Mouse (Mus musculus) T-helper 17 cell (primary cell): ENCODE results near the gene Isca1.

Experiments used
- in situ Hi-C, 2 experiments: fragments of 300-600 bp; cut with MboI, MseI; formaldehyde crosslinking; loops; 1 replicate in 1 of 2; 2 replicates in 1 of 2; pipeline ENCODE4 v1.15.1; 2025; ENCODE audit warnings: high pct_unique_total_duplicates in 2 of 2

Isca1 gene

GRCm38 (mm10) chr13:59769296-59770163 lies at the start of gene Isca1:
Isca1 (minus strand) TSS chr13:59769810.
- in situ Hi-C loops = loop anchor here in 1 of 2 experiments (25.0 kb wide), 1 partner anchor 1382 kb away; the partner anchor contains the start of gene 2210016F16Rik

- in situ Hi-C loops = loop anchor here (5.0 kb wide), 2 partner anchors 35 to 40 kb away; partner anchors contain the start of gene Gm49354 (in 1 of the 2)
These were observed 47.7 kb upstream of the Isca1 start for GRCm38 (mm10) chr13:59817352-59817751.

- in situ Hi-C loops = no loop called here
These were observed 44.5 kb upstream of the Isca1 start for GRCm38 (mm10) chr13:59814109-59814591.

- in situ Hi-C loops = no loop called here
These were observed 42.0 kb upstream of the Isca1 start for GRCm38 (mm10) chr13:59811581-59811980.

GRCm38 (mm10) chr13:59801000-59801399 lies 31.4 kb upstream of the Isca1 start:
- in situ Hi-C loops = no loop called here

GRCm38 (mm10) chr13:59800077-59800476 lies 30.5 kb upstream of the Isca1 start:
- in situ Hi-C loops = no loop called here

GRCm38 (mm10) chr13:59798306-59798705 lies 28.7 kb upstream of the Isca1 start:
- in situ Hi-C loops = no loop called here

GRCm38 (mm10) chr13:59796466-59796848 lies 26.8 kb upstream of the Isca1 start:
- in situ Hi-C loops = no loop called here

- in situ Hi-C loops = no loop called here
These were observed 26.3 kb upstream of the Isca1 start for GRCm38 (mm10) chr13:59795807-59796465.

GRCm38 (mm10) chr13:59794786-59795185 lies 25.2 kb upstream of the Isca1 start:
- in situ Hi-C loops = no loop called here

- in situ Hi-C loops = loop anchor here in 1 of 2 experiments (5.0 kb wide), 1 partner anchor 35 kb away; no protein-coding TSS in a partner anchor
These were observed 12.5 kb upstream of the Isca1 start, which contains the start of gene Gm49354 for GRCm38 (mm10) chr13:59782145-59782544. Gm49354 (minus strand) TSS chr13:59782245.

GRCm38 (mm10) chr13:59779744-59780264 lies 10.2 kb upstream of the Isca1 start:
- in situ Hi-C loops = loop anchor here (5.0 kb wide), 1 partner anchor 37 kb away; no protein-coding TSS in a partner anchor

- in situ Hi-C loops = loop anchor here in 1 of 2 experiments (5.0 kb wide), 1 partner anchor 38 kb away; no protein-coding TSS in a partner anchor
These were observed 9.6 kb upstream of the Isca1 start for GRCm38 (mm10) chr13:59779213-59779612.

GRCm38 (mm10) chr13:59775168-59775567 lies 5.6 kb upstream of the Isca1 start:
- in situ Hi-C loops = loop anchor here in 1 of 2 experiments (5.0 kb wide), 1 partner anchor 42 kb away; no protein-coding TSS in a partner anchor

- in situ Hi-C loops = loop anchor here in 1 of 2 experiments (25.0 kb wide), 1 partner anchor 1384 kb away; the partner anchor contains the start of gene 2210016F16Rik
These were observed 1.6 kb upstream of the Isca1 start for GRCm38 (mm10) chr13:59771257-59771656.

GRCm38 (mm10) chr13:59770847-59771246 lies 1.2 kb upstream of the Isca1 start:
- in situ Hi-C loops = loop anchor here in 1 of 2 experiments (25.0 kb wide), 1 partner anchor 1384 kb away; the partner anchor contains the start of gene 2210016F16Rik

GRCm38 (mm10) chr13:59770164-59770562 lies 553 bp upstream of the Isca1 start:
- in situ Hi-C loops = loop anchor here in 1 of 2 experiments (25.0 kb wide), 1 partner anchor 1383 kb away; the partner anchor contains the start of gene 2210016F16Rik

- in situ Hi-C loops = loop anchor here in 1 of 2 experiments (25.0 kb wide), 1 partner anchor 1381 kb away; the partner anchor contains the start of gene 2210016F16Rik
These were observed 1.1 kb downstream of the Isca1 start for GRCm38 (mm10) chr13:59768531-59768930.

- in situ Hi-C loops = loop anchor here in 1 of 2 experiments (25.0 kb wide), 1 partner anchor 1380 kb away; the partner anchor contains the start of gene 2210016F16Rik
These were observed 2.7 kb downstream of the Isca1 start for GRCm38 (mm10) chr13:59766786-59767515.

GRCm38 (mm10) chr13:59762791-59763190 lies 6.8 kb downstream of the Isca1 start:
- in situ Hi-C loops = loop anchor here in 1 of 2 experiments (25.0 kb wide), 1 partner anchor 1375 kb away; the partner anchor contains the start of gene 2210016F16Rik
